Mouse (Mus musculus): ENCODE results near the gene Safb2. TPM values are rescaled to one million over a fixed set of nuclear protein-coding genes. Genes with fewer than 3 reads are reported as not detected.
"Not testable (repeated sequence)": the region's sequence is repeated elsewhere in the genome, so short reads cannot be mapped to it uniquely, and the experiment has no call there.

Safb2 gene
- 63.1 and 69.4 TPM in 2 replicates for polyA plus RNA-seq (2014; fragmentation: Nextera tagmentation; extraction: Ambion mirVana)

- WGBS: under 1% methylated on average over 92 of the region's 101 CpGs
- no peaks in the 10 kb centered on the region for H3K27me3 ChIP-seq (ENCODE audit: insufficient read depth, low read length)
- H3K27ac ChIP-seq (ENCODE audit: low read depth): peak within 1 kb of the TSS; percentile 93
- peak; percentile 96 for ATAC-seq (ENCODE audit: insufficient read depth)
- H3K9me3 ChIP-seq (ENCODE audit: low read depth, low read length): no peaks in the 10 kb centered on the region
- H3K4me3 ChIP-seq (ENCODE audit: low read depth, low read length): peak within 1 kb of the TSS; percentile 90
- peak within 1 kb of the TSS; percentile 89 for H3K4me2 ChIP-seq
- peak; percentile 20; the same call in 1 of the 2 replicates for TF ChIP-seq CTCF (IDR thresholded peaks at IDR 0.05; ENCODE audit: low read depth)
- peak; percentile 100 for DNase-seq
- peak within 1 kb of the TSS; percentile 84 for H3K9ac ChIP-seq
- H3K36me3 ChIP-seq (ENCODE audit: insufficient read depth): peaks cover 67% of the 10 kb centered on the region
- peaks cover 4% of the 10 kb centered on the region for H3K4me1 ChIP-seq (ENCODE audit: insufficient read depth)
Observed at GRCm38 (mm10) chr17:56584257-56585130, at the start of gene Safb2, which contains the start of gene Safb. Gene Safb2, minus strand, starts transcription at chr17:56584585. Gene Safb, plus strand, starts transcription at chr17:56584825.

GRCm38 (mm10) chr17:56634023-56634422, 49.6 kb upstream of the Safb2 start:
- Histone ChIP-seq H3K27ac (ENCODE audit: low read depth) (no peak overlapping the region), H3K4me2 (no peak overlapping the region), H3K27me3 (ENCODE audit: insufficient read depth, low read length) (no peaks in the 10 kb centered on the region), H3K4me3 (ENCODE audit: low read depth, low read length) (no peak overlapping the region), H3K9ac (no peak overlapping the region), H3K4me1 (ENCODE audit: insufficient read depth) (no peaks in the 10 kb centered on the region), H3K36me3 (ENCODE audit: insufficient read depth) (no peaks in the 10 kb centered on the region), H3K9me3 (ENCODE audit: low read depth, low read length) (no peaks in the 10 kb centered on the region)
- DNase-seq (no peak), ATAC-seq (ENCODE audit: insufficient read depth) (no peak)
- WGBS: 81% methylated on average over 6 of the region's 6 CpGs
- no peak for TF ChIP-seq CTCF (IDR thresholded peaks at IDR 0.05; ENCODE audit: low read depth)

DNA sequence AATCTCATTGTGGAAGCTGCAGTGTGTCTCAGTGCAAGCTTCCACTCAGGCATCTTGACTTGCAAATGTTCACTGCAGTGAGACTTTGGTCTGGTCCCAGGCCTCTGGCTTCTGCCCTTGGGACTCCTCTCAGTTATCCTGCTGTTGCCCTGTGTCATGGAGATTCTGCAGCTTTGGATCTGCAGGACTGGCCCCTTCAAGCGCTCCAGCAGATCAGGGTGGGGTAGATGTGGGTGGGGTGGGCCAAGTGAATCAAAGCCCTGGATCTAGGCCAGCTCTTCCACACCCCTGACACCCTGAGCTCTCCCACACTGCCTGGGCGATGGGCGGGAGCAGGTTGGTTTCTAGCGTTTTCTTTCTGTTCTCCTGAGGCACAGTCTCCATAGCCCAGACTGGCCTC, 47.4 kb upstream of the Safb2 start:
- Histone ChIP-seq H3K4me1 (ENCODE audit: insufficient read depth) (0 out of 2 replicates have a peak, but pooled peaks cover 5% of the 10 kb centered on the region), H3K27me3 (ENCODE audit: insufficient read depth, low read length) (no peaks in the 10 kb centered on the region), H3K9ac (no peak overlapping the region), H3K9me3 (ENCODE audit: low read depth, low read length) (no peaks in the 10 kb centered on the region), H3K36me3 (ENCODE audit: insufficient read depth) (no peaks in the 10 kb centered on the region), H3K27ac (ENCODE audit: low read depth) (no peak overlapping the region), H3K4me2 (no peak overlapping the region), H3K4me3 (ENCODE audit: low read depth, low read length) (no peak overlapping the region)
- ATAC-seq (ENCODE audit: insufficient read depth) (no peak), DNase-seq (no peak)
- WGBS: 48% methylated on average over 4 of the region's 4 CpGs
- TF ChIP-seq CTCF (IDR thresholded peaks at IDR 0.05; ENCODE audit: low read depth): no peak

DNA sequence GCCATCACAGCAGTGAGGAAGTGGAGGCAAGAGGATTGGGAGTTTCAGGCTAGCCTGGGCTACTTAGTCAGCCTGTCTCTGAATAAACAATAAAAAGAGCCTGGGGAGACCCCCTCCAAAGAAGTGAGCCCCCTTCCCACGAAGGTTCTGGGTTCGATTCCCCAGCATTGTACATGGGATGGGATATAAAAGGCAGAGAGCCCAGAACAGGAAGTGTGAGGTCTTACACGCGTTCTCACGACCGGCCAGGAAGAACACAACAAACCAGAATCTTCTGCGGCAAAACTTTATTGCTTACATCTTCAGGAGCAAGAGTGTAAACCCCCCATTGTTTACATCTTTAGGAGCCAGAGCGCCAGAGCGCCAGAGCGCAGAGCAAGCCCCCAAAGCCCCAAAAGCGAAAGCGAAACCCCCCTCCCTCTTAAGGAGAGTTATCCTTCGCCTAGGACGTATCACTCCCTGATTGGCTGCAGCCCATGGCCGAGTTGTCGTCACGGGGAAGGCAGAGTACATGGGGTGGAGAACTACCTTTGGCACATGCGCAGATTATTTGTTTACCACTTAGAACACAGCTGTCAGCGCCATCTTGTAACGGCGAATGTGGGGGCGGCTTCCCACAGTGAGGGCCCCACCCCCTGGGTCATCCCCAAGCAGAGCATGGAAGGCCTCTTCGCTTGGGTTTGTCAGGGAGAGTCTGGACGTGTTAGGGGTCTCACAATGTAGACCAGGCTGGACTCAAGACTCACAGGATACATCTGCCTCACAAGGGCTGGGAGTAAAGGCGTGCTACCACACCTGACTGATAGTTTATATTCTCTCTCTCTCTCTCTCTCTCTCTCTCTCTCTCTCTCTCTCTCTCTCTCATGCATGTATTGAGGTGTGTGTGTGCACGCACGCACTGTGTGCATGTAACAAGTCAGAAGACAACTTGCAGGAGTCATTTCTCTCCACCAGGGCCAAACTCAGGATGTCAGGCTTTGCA, 45.7 kb upstream of the Safb2 start:
- not testable (repeated sequence) for H3K4me2 ChIP-seq; H3K27ac ChIP-seq (ENCODE audit: low read depth); H3K4me3 ChIP-seq (ENCODE audit: low read depth, low read length); H3K9ac ChIP-seq; H3K27me3 ChIP-seq (ENCODE audit: insufficient read depth, low read length); H3K4me1 ChIP-seq (ENCODE audit: insufficient read depth); ATAC-seq (ENCODE audit: insufficient read depth); H3K36me3 ChIP-seq (ENCODE audit: insufficient read depth); H3K9me3 ChIP-seq (ENCODE audit: low read depth, low read length); DNase-seq
- 80% methylated on average over 26 of the region's 27 CpGs for WGBS

GRCm38 (mm10) chr17:56627530-56628277, 43.3 kb upstream of the Safb2 start, which contains the start of gene Catsperd:
Gene Catsperd, plus strand, starts transcription at chr17:56628143.
- H3K27ac ChIP-seq (ENCODE audit: low read depth): peak within 1 kb of the TSS; percentile 61
- DNase-seq (peak; percentile 41), ATAC-seq (ENCODE audit: insufficient read depth) (peak; percentile 36)
- H3K4me2 ChIP-seq: peak within 1 kb of the TSS; percentile 91
- peak within 1 kb of the TSS; percentile 35 for H3K9ac ChIP-seq
- TF ChIP-seq CTCF (IDR thresholded peaks at IDR 0.05; ENCODE audit: low read depth): no peak
- 8% methylated on average over 26 of the region's 26 CpGs for WGBS
- H3K27me3 ChIP-seq (ENCODE audit: insufficient read depth, low read length): no peaks in the 10 kb centered on the region
- no peaks in the 10 kb centered on the region for H3K9me3 ChIP-seq (ENCODE audit: low read depth, low read length)
- 0 out of 2 replicates have a peak, but pooled peaks cover 5% of the 10 kb centered on the region for H3K4me1 ChIP-seq (ENCODE audit: insufficient read depth)
- peak within 1 kb of the TSS; percentile 96 for H3K4me3 ChIP-seq (ENCODE audit: low read depth, low read length)
- H3K36me3 ChIP-seq (ENCODE audit: insufficient read depth): peaks cover 15% of the 10 kb centered on the region

GRCm38 (mm10) chr17:56626754-56627470, 42.5 kb upstream of the Safb2 start, which contains the start of gene Lonp1:
Gene Lonp1, minus strand, starts transcription at chr17:56626887.
- 0 out of 2 replicates have a peak, but pooled peaks have one; percentile 4 for TF ChIP-seq CTCF (IDR thresholded peaks at IDR 0.05; ENCODE audit: low read depth)
- peaks cover 23% of the 10 kb centered on the region for H3K36me3 ChIP-seq (ENCODE audit: insufficient read depth)
- peak; percentile 100 for DNase-seq
- H3K4me1 ChIP-seq (ENCODE audit: insufficient read depth): 0 out of 2 replicates have a peak, but pooled peaks cover 5% of the 10 kb centered on the region
- peak; percentile 90 for ATAC-seq (ENCODE audit: insufficient read depth)
- peak within 1 kb of the TSS; percentile 91 for H3K4me2 ChIP-seq
- under 1% methylated on average over 51 of the region's 51 CpGs for WGBS
- no peaks in the 10 kb centered on the region for H3K9me3 ChIP-seq (ENCODE audit: low read depth, low read length)
- no peaks in the 10 kb centered on the region for H3K27me3 ChIP-seq (ENCODE audit: insufficient read depth, low read length)
- peak within 1 kb of the TSS; percentile 65 for H3K27ac ChIP-seq (ENCODE audit: low read depth)
- peak within 1 kb of the TSS; percentile 96 for H3K4me3 ChIP-seq (ENCODE audit: low read depth, low read length)
- H3K9ac ChIP-seq: peak within 1 kb of the TSS; percentile 87

All from lung, embryonic 14.5 days (tissue).